Mouse (Mus musculus) embryonic facial prominence, embryonic 11.5 days (tissue): ENCODE measurements at regions not wholly inside any gene's neighbourhood (a gene's known extent, or its start where the extent isn't known, plus 50 kb on each side); places are given as distances from the start of the nearest gene placed in this dataset.
"Not testable (repeated sequence)": the region's sequence is repeated elsewhere in the genome, so short reads cannot be mapped to it uniquely, and the experiment has no call there.

Source experiments
- ATAC-seq: fragments of 200-750 bp; cut with Nextera tagmentation; replicated peaks from 2 replicates; pipeline ENCODE4 v1.8.0; 2017; ENCODE audit warnings: low read depth; ENCODE audit not compliant: insufficient number of reproducible peaks, low FRiP score, low TSS enrichment
- DNase-seq: peaks from one replicate; pipeline ENCODE4 v3.0.0-alpha.2; 2015; ENCODE audit warnings: low spot score
- H3K27ac ChIP-seq: fragments of 300-500 bp; sonication (generic); replicated peaks from 2 replicates; pipeline ENCODE4 v1.5.1; 2014; ENCODE audit warnings: mild to moderate bottlenecking, low read depth, low read length, control low read depth
- H3K27me3 ChIP-seq: fragments of 300-500 bp; sonication (generic); 2 replicates; pipeline ENCODE4 v1.6.1; 2014; ENCODE audit warnings: mild to moderate bottlenecking, low read length, moderate library complexity, mixed read lengths; ENCODE audit not compliant: control insufficient read depth, insufficient read depth
- H3K36me3 ChIP-seq: fragments of 300-500 bp; sonication (generic); replicated peaks from 2 replicates; pipeline ENCODE4 v1.6.1; 2014; ENCODE audit warnings: low read depth, mild to moderate bottlenecking, low read length, moderate library complexity, mixed read lengths; ENCODE audit not compliant: control insufficient read depth, insufficient read depth
- H3K4me1 ChIP-seq: fragments of 300-500 bp; sonication (generic); 2 replicates; pipeline ENCODE4 v1.6.1; 2014; ENCODE audit warnings: low read length, mixed read lengths; ENCODE audit not compliant: control insufficient read depth, insufficient read depth
- H3K4me2 ChIP-seq: fragments of 300-500 bp; sonication (generic); 2 replicates; pipeline ENCODE4 v1.6.1; 2014; ENCODE audit warnings: low read depth, mild to moderate bottlenecking, control low read depth, low read length, moderate library complexity
- H3K4me3 ChIP-seq: fragments of 300-500 bp; sonication (generic); 2 replicates; pipeline ENCODE4 v1.5.1; 2014; ENCODE audit warnings: low read depth, low read length, control low read depth
- H3K9ac ChIP-seq: fragments of 300-500 bp; sonication (generic); replicated peaks from 2 replicates; pipeline ENCODE4 v1.6.1; 2014; ENCODE audit warnings: mild to moderate bottlenecking, control low read depth, low read length
- H3K9me3 ChIP-seq: fragments of 300-500 bp; sonication (generic); replicated peaks from 2 replicates; pipeline ENCODE4 v1.6.1; 2016; ENCODE audit warnings: mild to moderate bottlenecking, low read length, inconsistent platforms, mixed read lengths; ENCODE audit not compliant: control insufficient read depth
- WGBS: fragments of 180-500 bp; shearing (Covaris S2); extraction: QIAGEN DNeasy Blood & Tissue Kit; methylation state at CpG from one replicate; pipeline ENCODE4 v1.1.7; 2014; 5-methylcytosine and 5-hydroxymethylcytosine counted together

DNA sequence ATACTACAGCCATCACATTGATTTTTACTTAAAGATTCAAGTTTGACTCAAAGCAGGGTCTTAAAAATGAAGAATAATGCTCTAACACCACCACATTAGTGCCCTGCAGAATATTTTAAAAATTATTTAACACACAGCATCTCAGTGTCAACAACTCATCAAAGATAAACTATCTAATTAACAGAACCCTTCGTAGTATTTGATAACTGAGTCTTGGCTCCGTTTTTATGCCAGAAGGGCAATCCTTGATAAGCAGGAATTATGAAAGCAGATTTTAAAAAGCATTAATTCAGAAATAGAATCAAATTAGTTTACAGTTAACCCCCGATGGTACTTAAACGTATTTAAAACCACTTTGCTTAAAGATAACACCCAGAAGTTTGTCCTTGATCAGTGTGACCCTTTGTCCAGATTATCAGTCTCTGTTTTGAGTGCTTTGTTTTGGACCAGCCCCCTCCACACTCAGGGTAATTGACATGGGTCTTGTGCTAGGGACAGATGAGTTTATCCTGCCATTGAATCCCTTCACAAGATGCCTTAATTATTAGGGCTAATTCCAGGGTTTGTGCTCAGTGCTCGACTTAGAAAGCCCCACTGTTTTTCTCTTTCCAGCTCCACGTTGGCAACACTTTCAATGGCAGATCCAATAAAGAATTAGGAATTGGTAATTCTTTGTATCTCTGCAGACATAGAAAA, 69.4 kb upstream of the Dph6 start:
- no peaks in the 10 kb centered on the region for H3K4me1 ChIP-seq
- H3K4me2 ChIP-seq, result no peak overlapping the region
- 64% methylated on average over 6 of the region's 6 CpGs for WGBS
- H3K36me3 ChIP-seq, result no peaks in the 10 kb centered on the region
- H3K27me3 ChIP-seq, result no peaks in the 10 kb centered on the region
- no peak overlapping the region for H3K4me3 ChIP-seq
- DNase-seq (no peak), ATAC-seq (no peak)
- H3K27ac ChIP-seq, result no peak overlapping the region
- no peaks in the 10 kb centered on the region for H3K9me3 ChIP-seq
- no peak overlapping the region for H3K9ac ChIP-seq

DNA sequence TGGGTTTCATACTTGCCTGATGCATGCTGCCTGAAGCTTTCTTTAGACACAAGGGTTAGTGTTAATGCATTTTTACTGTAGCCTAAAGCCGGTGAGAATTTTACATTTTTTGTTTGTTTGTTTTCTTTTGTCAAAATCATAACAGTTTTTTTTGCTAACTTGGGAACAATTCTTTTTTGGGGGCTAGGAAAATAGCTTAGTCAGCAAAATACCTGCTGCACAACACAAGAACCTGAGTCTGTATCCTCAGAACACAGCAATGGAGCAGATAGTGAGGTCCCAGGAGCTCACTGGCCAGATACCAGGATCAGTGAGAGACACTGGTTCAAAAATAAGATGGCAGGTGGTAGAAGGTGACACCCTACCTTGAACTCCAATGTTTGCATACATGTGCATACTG, 72.4 kb upstream of the Dph6 start:
- Histone ChIP-seq H3K27me3 (no peaks in the 10 kb centered on the region), H3K4me2 (no peak overlapping the region), H3K9me3 (no peaks in the 10 kb centered on the region), H3K9ac (no peak overlapping the region), H3K36me3 (no peaks in the 10 kb centered on the region), H3K27ac (no peak overlapping the region), H3K4me3 (no peak overlapping the region), H3K4me1 (no peaks in the 10 kb centered on the region)
- DNase-seq (no peak), ATAC-seq (no peak)
- 93% methylated on average over 1 of the region's 1 CpGs for WGBS

- ATAC-seq, result no peak
Observed at GRCm38 (mm10) chr2:114734861-114735569, 80.3 kb upstream of the Dph6 start.

DNA sequence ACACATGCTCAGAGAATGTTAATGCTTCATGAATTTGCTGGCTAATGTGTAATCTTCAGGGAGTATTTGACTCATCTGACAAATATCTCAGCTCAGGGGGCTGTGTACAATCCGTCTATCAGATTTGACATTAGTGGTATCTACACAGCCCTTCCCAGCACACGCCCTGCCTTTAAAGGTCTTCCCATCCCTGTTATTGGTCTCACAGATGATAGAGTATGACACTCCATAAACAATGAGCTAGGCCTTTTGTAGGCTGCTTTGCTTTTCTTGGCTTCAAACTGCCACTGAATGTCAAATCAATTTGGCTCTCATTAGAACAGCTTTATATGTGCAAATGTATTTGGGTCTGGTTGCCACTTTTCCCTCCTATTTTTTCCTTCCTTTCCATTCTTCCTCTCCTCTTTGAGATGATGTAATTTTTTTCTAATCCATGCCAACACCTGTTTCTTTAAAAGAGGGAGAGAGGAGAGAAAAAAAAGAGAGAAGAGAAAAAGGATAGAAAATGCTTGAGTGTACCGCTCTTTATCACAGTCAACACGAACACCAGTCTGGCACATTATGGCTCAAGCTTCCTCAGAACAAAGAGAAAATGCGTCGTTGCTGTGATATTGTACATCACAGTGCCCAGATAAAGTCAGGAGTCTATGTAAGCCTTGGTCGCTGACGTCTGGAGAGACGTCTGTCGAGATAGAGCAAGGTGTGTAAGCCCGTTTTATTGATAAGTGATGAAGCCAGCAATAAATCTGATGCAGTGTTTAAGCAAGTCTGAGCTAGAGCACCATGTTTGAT, 84.9 kb upstream of the Dph6 start:
- no peaks in the 10 kb centered on the region for H3K4me1 ChIP-seq
- 89% methylated on average over 11 of the region's 11 CpGs for WGBS

More at GRCm38 (mm10) chr2:114734861-114735569, 80.3 kb upstream of the Dph6 start:
- Histone ChIP-seq H3K36me3 (no peaks in the 10 kb centered on the region), H3K27me3 (no peaks in the 10 kb centered on the region), H3K4me3 (no peak overlapping the region), H3K9me3 (no peaks in the 10 kb centered on the region), H3K4me1 (no peaks in the 10 kb centered on the region), H3K9ac (no peak overlapping the region), H3K4me2 (no peak overlapping the region), H3K27ac (no peak overlapping the region)
- peak; percentile 15 for DNase-seq
- WGBS, result 51% methylated on average over 4 of the region's 4 CpGs

DNA sequence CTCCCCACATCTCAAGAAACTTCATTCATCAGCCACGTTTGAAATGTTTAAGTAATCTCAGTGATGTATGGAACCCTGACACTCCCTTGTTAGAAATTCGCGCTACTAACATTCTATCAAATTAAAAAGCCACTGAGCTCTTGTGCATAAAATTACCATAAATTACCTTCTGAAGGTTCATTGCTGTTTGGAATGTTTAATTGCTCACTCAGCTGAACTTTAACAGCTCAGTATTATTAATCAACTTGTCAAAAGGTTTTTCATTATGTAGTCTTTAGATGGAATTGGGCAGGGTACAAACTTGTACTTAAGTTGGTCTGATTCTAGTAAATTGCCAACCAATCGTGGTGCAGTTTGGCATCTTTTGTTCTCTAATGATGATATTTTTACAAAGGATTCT, 108.5 kb upstream of the Dph6 start:
- ATAC-seq, result no peak

More for the DNA sequence above, 84.9 kb upstream of the Dph6 start:
- ATAC-seq, result no peak
- Histone ChIP-seq H3K9ac (no peak overlapping the region), H3K4me3 (no peak overlapping the region), H3K27me3 (no peaks in the 10 kb centered on the region), H3K4me2 (no peak overlapping the region), H3K27ac (no peak overlapping the region), H3K36me3 (no peaks in the 10 kb centered on the region), H3K9me3 (no peaks in the 10 kb centered on the region)
- no peak for DNase-seq

GRCm38 (mm10) chr2:114773723-114774122, 119.0 kb upstream of the Dph6 start:
- 85% methylated on average over 6 of the region's 6 CpGs for WGBS
- H3K27ac ChIP-seq, ATAC-seq, H3K4me2 ChIP-seq, H3K9me3 ChIP-seq, H3K9ac ChIP-seq, H3K4me1 ChIP-seq, DNase-seq, H3K36me3 ChIP-seq, H3K4me3 ChIP-seq, H3K27me3 ChIP-seq: not testable (repeated sequence)

More for the DNA sequence above, 108.5 kb upstream of the Dph6 start:
- Histone ChIP-seq H3K4me2 (no peak overlapping the region), H3K4me3 (no peak overlapping the region), H3K9ac (no peak overlapping the region), H3K27me3 (no peaks in the 10 kb centered on the region), H3K9me3 (no peaks in the 10 kb centered on the region), H3K36me3 (no peaks in the 10 kb centered on the region), H3K4me1 (no peaks in the 10 kb centered on the region), H3K27ac (no peak overlapping the region)
- 76% methylated on average over 4 of the region's 4 CpGs for WGBS
- no peak for DNase-seq

DNA sequence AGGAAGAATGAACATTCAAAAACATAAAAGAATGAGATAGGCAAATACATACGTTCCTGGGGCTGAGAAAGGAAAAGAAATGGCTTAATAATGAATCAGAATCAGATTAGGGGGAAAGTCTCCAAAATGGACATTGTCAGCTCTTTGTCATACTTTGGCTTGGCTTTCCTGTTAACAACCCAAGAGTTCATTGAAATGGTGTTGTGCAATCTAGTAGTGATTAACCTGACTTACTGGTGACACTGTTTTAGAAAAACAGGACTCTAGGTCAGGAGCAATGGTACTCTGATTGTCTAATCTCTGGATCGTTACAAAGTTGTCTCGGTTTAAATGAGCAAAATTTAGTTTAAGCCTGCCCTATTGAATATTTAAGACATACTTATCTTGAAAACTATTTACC, 119.5 kb upstream of the Dph6 start:
- WGBS, result 87% methylated on average over 3 of the region's 3 CpGs
- Histone ChIP-seq H3K9me3 (no peaks in the 10 kb centered on the region), H3K4me2 (no peak overlapping the region), H3K4me1 (no peaks in the 10 kb centered on the region), H3K27ac (no peak overlapping the region), H3K36me3 (no peaks in the 10 kb centered on the region), H3K27me3 (no peaks in the 10 kb centered on the region), H3K4me3 (no peak overlapping the region), H3K9ac (no peak overlapping the region)
- ATAC-seq, result no peak
- DNase-seq, result no peak

DNA sequence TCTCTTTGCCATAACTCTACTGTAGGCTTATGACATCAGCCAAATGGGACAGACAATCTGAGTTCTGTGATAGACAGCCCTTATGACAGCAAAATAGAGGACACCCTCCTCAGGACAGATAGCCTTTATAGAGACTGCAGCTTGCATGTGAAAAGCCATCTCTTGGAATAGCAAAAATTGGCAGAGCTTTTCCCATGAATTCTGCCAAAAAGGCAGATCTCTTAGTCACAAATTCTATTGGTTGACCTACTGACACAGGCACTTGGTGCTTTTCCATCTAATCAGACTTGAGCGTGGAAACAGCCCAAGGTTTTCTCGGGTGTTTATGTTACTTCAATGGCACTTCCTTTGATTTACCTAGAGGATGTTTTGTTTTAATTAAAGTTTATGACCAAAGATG, 120.8 kb upstream of the Dph6 start:
- Histone ChIP-seq H3K4me2 (no peak overlapping the region), H3K27ac (no peak overlapping the region), H3K27me3 (no peaks in the 10 kb centered on the region), H3K4me1 (no peaks in the 10 kb centered on the region), H3K9ac (no peak overlapping the region), H3K4me3 (no peak overlapping the region), H3K9me3 (no peaks in the 10 kb centered on the region), H3K36me3 (no peaks in the 10 kb centered on the region)
- 63% methylated on average over 2 of the region's 2 CpGs for WGBS
- no peak for ATAC-seq
- DNase-seq, result no peak
